Mouse (Mus musculus): ENCODE data around the gene Maml1.

DNA sequence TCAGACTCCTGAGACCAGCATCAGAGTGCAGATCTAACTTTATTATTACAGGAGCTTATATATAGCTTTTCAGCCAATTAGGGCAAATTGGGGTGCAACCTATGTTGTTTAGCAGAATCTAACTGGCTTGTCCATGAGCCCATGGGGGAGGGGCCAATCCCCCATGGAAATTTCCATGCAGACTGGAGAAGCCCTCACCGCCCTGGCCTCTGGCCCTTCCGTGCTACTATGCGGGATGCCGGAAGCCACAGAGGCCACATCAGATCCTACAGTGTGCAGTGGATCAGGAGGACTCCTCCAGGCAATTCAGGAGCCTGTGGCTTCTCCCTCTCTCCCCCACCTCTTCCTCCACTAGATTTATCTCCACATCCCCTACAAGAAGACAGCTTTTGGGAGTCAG is 74.3 kb downstream of the Maml1 start:
- TF ChIP-seq CTCF (IDR thresholded peaks at IDR 0.05; ENCODE audit: low read depth, low read length) = no peak
- no peak for TF ChIP-seq GATA1 (IDR thresholded peaks at IDR 0.05; ENCODE audit: borderline replicate concordance, low read length)
